Mouse (Mus musculus): ENCODE measurements around the gene Bcl7a. TPM values are rescaled to one million over a fixed set of nuclear protein-coding genes. Genes with fewer than 3 reads are reported as not detected.

Bcl7a gene
- polyA plus RNA-seq, 1 experiment from 2014 or later, result 40.0 TPM

GRCm38 (mm10) chr5:123404480-123404879, 60.8 kb downstream of the Bcl7a start:
- no peak overlapping the region for H3K4me3 ChIP-seq
- H3K27me3 ChIP-seq, result no peaks in the 10 kb centered on the region
- no peak overlapping the region for H3K9ac ChIP-seq
- WGBS, result 97% methylated on average over 3 of the region's 3 CpGs
- H3K36me3 ChIP-seq, result no peaks in the 10 kb centered on the region
- ATAC-seq (ENCODE audit: low FRiP score, low read depth), result no peak
- H3K9me3 ChIP-seq, result no peaks in the 10 kb centered on the region
- H3K27ac ChIP-seq (replicated peaks), result no peak overlapping the region
- H3K4me1 ChIP-seq (replicated peaks), result peaks cover 16% of the 10 kb centered on the region
- no peak overlapping the region for H3K4me2 ChIP-seq

- no peak overlapping the region for H3K4me3 ChIP-seq
- no peak for ATAC-seq (ENCODE audit: low FRiP score, low read depth)
- no peak overlapping the region for H3K9ac ChIP-seq
- no peaks in the 10 kb centered on the region for H3K27me3 ChIP-seq
- no peak overlapping the region for H3K27ac ChIP-seq (replicated peaks)
- WGBS, result 45% methylated on average over 2 of the region's 2 CpGs
- H3K9me3 ChIP-seq, result no peaks in the 10 kb centered on the region
- H3K4me1 ChIP-seq (replicated peaks), result peaks cover 16% of the 10 kb centered on the region
- peaks cover 5% of the 10 kb centered on the region; the same call in 1 of the 2 replicates for H3K36me3 ChIP-seq
- no peak overlapping the region for H3K4me2 ChIP-seq
Observed at GRCm38 (mm10) chr5:123406952-123407351, 63.3 kb downstream of the Bcl7a start.

GRCm38 (mm10) chr5:123408176-123408575, 64.5 kb downstream of the Bcl7a start:
- Histone ChIP-seq H3K27me3 (no peaks in the 10 kb centered on the region), H3K9me3 (no peaks in the 10 kb centered on the region), H3K9ac (no peak overlapping the region), H3K27ac (replicated peaks) (no peak overlapping the region), H3K4me3 (no peak overlapping the region), H3K4me2 (no peak overlapping the region), H3K36me3 (peaks cover 5% of the 10 kb centered on the region; the same call in 1 of the 2 replicates), H3K4me1 (replicated peaks) (peaks cover 16% of the 10 kb centered on the region)
- 46% methylated on average over 3 of the region's 3 CpGs for WGBS
- no peak for ATAC-seq (ENCODE audit: low FRiP score, low read depth)

- WGBS, result 94% methylated on average over 4 of the region's 4 CpGs
- Histone ChIP-seq H3K4me2 (no peak overlapping the region), H3K4me1 (replicated peaks) (peaks cover 25% of the 10 kb centered on the region), H3K9me3 (no peaks in the 10 kb centered on the region), H3K27me3 (no peaks in the 10 kb centered on the region), H3K9ac (no peak overlapping the region), H3K27ac (replicated peaks) (no peak overlapping the region), H3K4me3 (no peak overlapping the region), H3K36me3 (peaks cover 5% of the 10 kb centered on the region; the same call in 1 of the 2 replicates)
- ATAC-seq (ENCODE audit: low FRiP score, low read depth), result no peak
Observed at GRCm38 (mm10) chr5:123412193-123412592, 68.6 kb downstream of the Bcl7a start.

GRCm38 (mm10) chr5:123413866-123414363, 70.3 kb downstream of the Bcl7a start:
- Histone ChIP-seq H3K4me3 (no peak overlapping the region), H3K36me3 (peaks cover 5% of the 10 kb centered on the region; the same call in 1 of the 2 replicates), H3K9me3 (no peaks in the 10 kb centered on the region), H3K4me2 (no peak overlapping the region), H3K9ac (no peak overlapping the region), H3K27me3 (no peaks in the 10 kb centered on the region), H3K27ac (replicated peaks) (no peak overlapping the region), H3K4me1 (replicated peaks) (peaks cover 15% of the 10 kb centered on the region)
- ATAC-seq (ENCODE audit: low FRiP score, low read depth), result no peak
- 91% methylated on average over 2 of the region's 2 CpGs for WGBS

GRCm38 (mm10) chr5:123416149-123416548, 72.5 kb downstream of the Bcl7a start:
- H3K27ac ChIP-seq (replicated peaks), result no peak overlapping the region
- no peak overlapping the region for H3K4me3 ChIP-seq
- no peaks in the 10 kb centered on the region for H3K9me3 ChIP-seq
- no peak overlapping the region for H3K4me2 ChIP-seq
- no peak for ATAC-seq (ENCODE audit: low FRiP score, low read depth)
- no peak overlapping the region for H3K9ac ChIP-seq
- H3K27me3 ChIP-seq, result no peaks in the 10 kb centered on the region
- WGBS, result 86% methylated on average over 3 of the region's 3 CpGs
- peaks cover 22% of the 10 kb centered on the region for H3K4me1 ChIP-seq (replicated peaks)
- H3K36me3 ChIP-seq, result peaks cover 3% of the 10 kb centered on the region; the same call in 1 of the 2 replicates

- no peaks in the 10 kb centered on the region for H3K9me3 ChIP-seq
- H3K27me3 ChIP-seq, result no peaks in the 10 kb centered on the region
- no peak overlapping the region for H3K4me2 ChIP-seq
- no peak overlapping the region for H3K9ac ChIP-seq
- WGBS, result 63% methylated on average over 8 of the region's 8 CpGs
- H3K27ac ChIP-seq (replicated peaks), result 0 out of 2 replicates have a peak overlapping the region, but pooled peaks have one; percentile 8
- no peak overlapping the region for H3K4me3 ChIP-seq
- H3K4me1 ChIP-seq (replicated peaks), result peaks cover 22% of the 10 kb centered on the region
- no peaks in the 10 kb centered on the region for H3K36me3 ChIP-seq
- ATAC-seq (ENCODE audit: low FRiP score, low read depth), result no peak
Observed at GRCm38 (mm10) chr5:123416566-123417518, 73.2 kb downstream of the Bcl7a start.

- no peak for ATAC-seq (ENCODE audit: low FRiP score, low read depth)
Observed at GRCm38 (mm10) chr5:123423885-123424284, 80.3 kb downstream of the Bcl7a start.

More at GRCm38 (mm10) chr5:123423885-123424284, 80.3 kb downstream of the Bcl7a start:
- no peak overlapping the region for H3K9ac ChIP-seq
- H3K27ac ChIP-seq (replicated peaks), result no peak overlapping the region
- H3K27me3 ChIP-seq, result no peaks in the 10 kb centered on the region
- 59% methylated on average over 2 of the region's 2 CpGs for WGBS
- H3K4me2 ChIP-seq, result no peak overlapping the region
- no peak overlapping the region for H3K4me3 ChIP-seq
- peaks cover 6% of the 10 kb centered on the region for H3K4me1 ChIP-seq (replicated peaks)
- H3K36me3 ChIP-seq, result no peaks in the 10 kb centered on the region
- no peaks in the 10 kb centered on the region for H3K9me3 ChIP-seq

Other genes with a start within 250 kb of the Bcl7a start
- 16.7 and 19.3 TPM in 2 replicates for gene Rhof, start 211.1 kb upstream of the Bcl7a start, polyA plus RNA-seq (2015; fragmentation: Nextera tagmentation; extraction: Ambion mirVana)
- gene Setd1b, start 201.6 kb upstream of the Bcl7a start, polyA plus RNA-seq (2015; fragmentation: Nextera tagmentation; extraction: Ambion mirVana), result 10.9 and 11.7 TPM in 2 replicates
- gene Psmd9, start 174.4 kb upstream of the Bcl7a start, polyA plus RNA-seq (2015; fragmentation: Nextera tagmentation; extraction: Ambion mirVana), result 75.3 and 75.7 TPM in 2 replicates
- gene Hpd, start 161.1 kb upstream of the Bcl7a start, polyA plus RNA-seq (2015; fragmentation: Nextera tagmentation; extraction: Ambion mirVana), result not detected in 2 replicates
- gene Wdr66, start 91.7 kb upstream of the Bcl7a start, polyA plus RNA-seq (2015; fragmentation: Nextera tagmentation; extraction: Ambion mirVana), result 0.80 and 1.3 TPM in 2 replicates
- gene Mlxip, start 51.0 kb downstream of the Bcl7a start, polyA plus RNA-seq (2015; fragmentation: Nextera tagmentation; extraction: Ambion mirVana), result 18.3 and 20.6 TPM in 2 replicates
- 0.38 and 0.43 TPM in 2 replicates for gene Lrrc43, start 145.5 kb downstream of the Bcl7a start, polyA plus RNA-seq (2015; fragmentation: Nextera tagmentation; extraction: Ambion mirVana)
- gene Il31, start 145.7 kb downstream of the Bcl7a start, polyA plus RNA-seq (2015; fragmentation: Nextera tagmentation; extraction: Ambion mirVana), result not detected in 2 replicates
- 0.76 and 1.3 TPM in 2 replicates for gene B3gnt4, start 166.6 kb downstream of the Bcl7a start, polyA plus RNA-seq (2015; fragmentation: Nextera tagmentation; extraction: Ambion mirVana)
- gene Diablo, start 180.3 kb downstream of the Bcl7a start, polyA plus RNA-seq (2015; fragmentation: Nextera tagmentation; extraction: Ambion mirVana), result 106 TPM in 2 replicates
- gene Gm49027, start 181.7 kb downstream of the Bcl7a start, polyA plus RNA-seq (2015; fragmentation: Nextera tagmentation; extraction: Ambion mirVana), result 1.6 and 4.2 TPM in 2 replicates
- 38.1 and 38.7 TPM in 2 replicates for gene Vps33a, start 229.2 kb downstream of the Bcl7a start, polyA plus RNA-seq (2015; fragmentation: Nextera tagmentation; extraction: Ambion mirVana)

Measured in hindbrain, embryonic 15.5 days (tissue).